Comparison of ENCODE assay signal across 12 mouse cellular contexts in the genomic region with DNA sequence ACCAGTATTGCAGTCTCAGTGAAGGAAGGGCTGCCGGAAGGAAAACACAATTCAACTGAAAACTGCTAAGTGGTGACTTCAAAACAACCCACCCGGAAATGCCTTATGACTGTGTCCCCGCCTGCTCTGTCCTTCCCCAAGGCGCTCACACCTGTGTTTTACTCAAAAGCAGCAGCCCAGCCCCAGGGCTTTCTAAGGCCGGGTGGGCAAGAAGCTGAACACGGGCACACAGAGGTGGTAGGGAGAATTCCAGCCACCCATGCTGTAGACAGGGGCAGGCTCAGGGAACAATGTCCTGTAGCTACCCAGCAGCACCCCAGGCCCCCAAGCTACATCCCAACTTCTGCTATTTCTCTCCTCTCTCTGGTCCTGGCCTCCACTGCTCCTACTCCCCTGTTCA. TPM values are rescaled to one million over a fixed set of nuclear protein-coding genes. Genes with fewer than 3 reads are reported as not detected.
DNase-seq lines count a peak whose midpoint lies in the region; ATAC-seq and TF ChIP-seq lines count a peak whose summit lies in the region.
"Had no signal": no experiment of that assay in that cellular context is flagged by ENCODE, and none has a peak within 500 bp of the region (broad histone marks: within the 10 kb centered on the region; RNA-seq: fewer than 3 reads in every experiment).

No protein-coding gene starts in this region.

- H3K27me3 ChIP-seq in spleen, adult 2 months (ENCODE audit: control insufficient read depth, insufficient read depth, low read length), result no peaks in the 10 kb centered on the region
- H3K27me3 ChIP-seq in intestine, embryonic 16.5 days (replicated peaks; ENCODE audit: control insufficient read depth, insufficient read depth, low read length), result no peaks in the 10 kb centered on the region
- H3K27me3 ChIP-seq: intestine, embryonic 15.5 days had no signal

- H3K4me3 ChIP-seq in spleen, adult 2 months (ENCODE audit: extremely low read depth, insufficient read depth, insufficient read length), result no peak overlapping the region
- no peak overlapping the region for H3K4me3 ChIP-seq in intestine, embryonic 16.5 days (ENCODE audit: low read length)
- H3K4me3 ChIP-seq: intestine, embryonic 15.5 days had no signal

- no peak overlapping the region for H3K4me2 ChIP-seq in intestine, embryonic 16.5 days (ENCODE audit: low read depth, low read length)
- H3K4me2 ChIP-seq: intestine, embryonic 15.5 days; liver, embryonic 11.5 days had no signal

- peak; percentile 92 for ATAC-seq in inflammation-experienced regulatory T-cells, adult 6 months
- no peak for ATAC-seq in intestine, embryonic 16.5 days
- ATAC-seq: intestine, embryonic 15.5 days had no signal

- 19% methylated on average over 6 of the region's 6 CpGs for whole genome bisulfite sequencing in spleen, adult 2 months
- 79% methylated on average over 6 of the region's 6 CpGs for WGBS in intestine, embryonic 16.5 days

- H3K36me3 ChIP-seq in spleen, adult 2 months (ENCODE audit: control insufficient read depth, insufficient read depth, low read length), result no peaks in the 10 kb centered on the region
- no peaks in the 10 kb centered on the region for H3K36me3 ChIP-seq in intestine, embryonic 16.5 days (ENCODE audit: control insufficient read depth, insufficient read depth, low read length)
- H3K36me3 ChIP-seq: G1E; intestine, embryonic 15.5 days had no signal

- no peak for TF ChIP-seq CTCF in spleen, adult 2 months (IDR thresholded peaks at IDR 0.05; ENCODE audit: extremely low read depth, insufficient read depth, insufficient read length, insufficient replicate concordance)

- H3K4me1 ChIP-seq in spleen, adult 2 months (ENCODE audit: control insufficient read depth, insufficient read depth, insufficient read length), result peaks cover 7% of the 10 kb centered on the region; the same call in 1 of the 2 replicates
- H3K4me1 ChIP-seq in intestine, embryonic 16.5 days (ENCODE audit: control insufficient read depth, insufficient read depth, low read length), result peaks cover 12% of the 10 kb centered on the region

- H3K27ac ChIP-seq in spleen, adult 2 months (ENCODE audit: insufficient read depth, low read length), result peak overlapping the region; percentile 86
- H3K27ac ChIP-seq in intestine, embryonic 16.5 days (ENCODE audit: low read length), result no peak overlapping the region
- H3K27ac ChIP-seq: intestine, embryonic 15.5 days; macrophage had no signal

- H3K9ac ChIP-seq in intestine, embryonic 16.5 days (ENCODE audit: low read depth, low read length), result no peak overlapping the region
- H3K9ac ChIP-seq: intestine, embryonic 15.5 days had no signal

- TF ChIP-seq POLR2A in spleen, adult 2 months (IDR thresholded peaks at IDR 0.05; ENCODE audit: low read depth, low read length), result no peak

- H3K9me3 ChIP-seq in intestine, embryonic 16.5 days (ENCODE audit: control insufficient read depth, low read length), result no peaks in the 10 kb centered on the region
- H3K9me3 ChIP-seq: G1E; intestine, embryonic 15.5 days had no signal

- DNase-seq in spleen, adult 2 months (ENCODE audit: low read depth in 1 of 2, low spot score in 2 of 2), result peak in 1 of 2 experiments; percentile 46
- no peak for DNase-seq in spleen, postnatal 14 days (ENCODE audit: low spot score in 2 of 2)
- peak; percentile 31 to 51 for DNase-seq in spleen, postnatal 10 days (ENCODE audit: low spot score in 2 of 2)
- DNase-seq in testis, postnatal 10 days (ENCODE audit: low spot score), result no peak
- no peak for DNase-seq in cerebellum, postnatal 14 days
- DNase-seq: layer of hippocampus, postnatal 36 days had no signal

RNA-seq across cellular contexts. Expression of a gene that starts 13.4 kb away (rescaled TPM):
- 6.9 and 8.1 TPM in 2 replicates for polyA plus RNA-seq in spleen, adult 2 months (2012; rRNA removed)
- polyA plus RNA-seq in inflammation-experienced regulatory T-cells, adult 6 months (2017; shearing (Covaris generic)), result 10 to 100 TPM; 19.8 to 38.0 (median 32.6) TPM
- 1.7 and 2.4 TPM in 2 replicates for polyA plus RNA-seq in intestine, embryonic 16.5 days (2015; fragmentation: Nextera tagmentation; extraction: Ambion mirVana)
- polyA plus RNA-seq: G1E had no signal

RNA-seq across cellular contexts. Expression of a gene that starts 45.8 kb away (rescaled TPM):
- 8.9 and 10.3 TPM in 2 replicates for polyA plus RNA-seq in spleen, adult 2 months (2012; rRNA removed)
- polyA plus RNA-seq in inflammation-experienced regulatory T-cells, adult 6 months (2017; shearing (Covaris generic)), result 10 to 100 TPM in 2 of 3 experiments, 1 to 10 TPM in 1; 8.9 to 15.5 (median 12.7) TPM
- polyA plus RNA-seq in intestine, embryonic 16.5 days (2015; fragmentation: Nextera tagmentation; extraction: Ambion mirVana), result 13.7 and 18.1 TPM in 2 replicates

Comparison
In these comparisons a context has a peak if more than half of its experiments do, and no peak if none do; other contexts are left out.
1. DNase-seq: peak in spleen, postnatal 10 days (2 of 2); none in spleen, postnatal 14 days (0 of 2), testis, postnatal 10 days (single experiment) and cerebellum, postnatal 14 days (0 of 2).